Mouse (Mus musculus) liver, postnatal 0 days (tissue): Measurements from ENCODE around the gene Osbpl7.

Source experiments
- CTCF ChIP-seq: sonication (generic); IDR thresholded peaks from 2 replicates; pipeline ENCODE4 v1.5.1; 2016; ENCODE audit warnings: antibody characterized with exemption, low read depth
- EP300 ChIP-seq: IDR thresholded peaks from 2 replicates; pipeline ENCODE4 v1.6.1; 2016; ENCODE audit warnings: antibody characterized with exemption, low read depth, mild to moderate bottlenecking

DNA sequence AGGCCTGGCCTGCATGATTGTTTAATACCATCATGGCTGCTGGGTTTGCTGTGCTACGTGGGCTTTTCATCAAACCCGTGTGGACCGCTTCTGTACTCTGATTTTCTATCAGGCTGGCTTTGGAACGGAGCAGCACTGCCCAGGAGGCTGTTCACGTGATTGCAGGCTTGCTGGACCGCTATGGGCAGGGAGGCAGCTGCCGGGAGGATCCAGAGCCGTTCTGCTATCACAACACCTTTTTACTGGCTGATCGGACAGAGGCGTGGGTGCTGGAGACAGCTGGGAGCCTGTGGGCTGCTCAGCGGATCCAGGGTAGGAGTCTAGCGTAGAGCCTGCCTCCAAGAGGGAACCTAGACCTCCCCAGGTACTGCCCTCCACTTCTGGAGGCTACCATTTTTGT is 18.5 kb upstream of the Osbpl7 start:
- TF ChIP-seq CTCF (no peak), EP300 (no peak)
